Mouse (Mus musculus) stomach, embryonic 16.5 days (tissue): ENCODE measurements around the gene Pafah1b1. TPM values are rescaled to one million over a fixed set of nuclear protein-coding genes. Genes with fewer than 3 reads are reported as not detected.

Experiments
- polyA plus RNA-seq: library from polyadenylated mRNA; unstranded; fragments of >200 nt; fragmentation: Nextera tagmentation; extraction: Ambion mirVana; gene quantifications from 2 replicates; pipeline ENCODE4 v1.2.1, GENCODE M21; 2015

The Pafah1b1 gene
- polyA plus RNA-seq, 1 experiment from 2014 or later = 35.7 TPM

Other genes with a start within 250 kb of the Pafah1b1 start
- gene Rap1gap2, start 113.8 kb downstream of the Pafah1b1 start, polyA plus RNA-seq = 10.9 and 11.8 TPM in 2 replicates
- gene Ccdc92b, start 105.1 kb downstream of the Pafah1b1 start, polyA plus RNA-seq = 0.37 and 0.41 TPM in 2 replicates
- gene Cluh, start 75.2 kb downstream of the Pafah1b1 start, polyA plus RNA-seq = 41.3 and 42.5 TPM in 2 replicates
- 39.6 and 41.8 TPM in 2 replicates for gene Mettl16, start 46.2 kb upstream of the Pafah1b1 start, polyA plus RNA-seq
- 2.5 and 3.2 TPM in 2 replicates for gene Mnt, start 106.2 kb upstream of the Pafah1b1 start, polyA plus RNA-seq
- 6.0 and 7.0 TPM in 2 replicates for gene Sgsm2, start 172.4 kb upstream of the Pafah1b1 start, polyA plus RNA-seq
- 47.0 and 48.3 TPM in 2 replicates for gene Tsr1, start 173.4 kb upstream of the Pafah1b1 start, polyA plus RNA-seq
- gene Smg6, start 201.2 kb upstream of the Pafah1b1 start, polyA plus RNA-seq = 15.8 and 15.9 TPM in 2 replicates
- 18.6 and 19.1 TPM in 2 replicates for gene Srr, start 201.3 kb upstream of the Pafah1b1 start, polyA plus RNA-seq